Mouse (Mus musculus): ENCODE data around the gene Ankrd31. TPM values are rescaled to one million over a fixed set of nuclear protein-coding genes. Genes with fewer than 3 reads are reported as not detected.
"Not testable (repeated sequence)": the region's sequence is repeated elsewhere in the genome, so short reads cannot be mapped to it uniquely, and the experiment has no call there.

The Ankrd31 gene
- total and polyA plus RNA-seq, 2 experiments from 2014 or later = not detected

GRCm38 (mm10) chr13:96895144-96895543 lies 147.1 kb downstream of the Ankrd31 start:
- TF ChIP-seq EP300 (IDR thresholded peaks at IDR 0.05; ENCODE audit: low read depth) (no peak), CTCF (IDR thresholded peaks at IDR 0.05; ENCODE audit: low read depth) (no peak)
- WGBS = 73% methylated on average over 2 of the region's 2 CpGs
- Histone ChIP-seq H3K27me3 (ENCODE audit: control insufficient read depth, insufficient read depth, low read length) (no peaks in the 10 kb centered on the region), H3K36me3 (replicated peaks; ENCODE audit: control insufficient read depth, insufficient read depth, low read length) (no peaks in the 10 kb centered on the region), H3K27ac (ENCODE audit: low read depth) (no peak overlapping the region), H3K4me2 (ENCODE audit: low read depth, low read length) (no peak overlapping the region), H3K9ac (replicated peaks; ENCODE audit: low read depth, low read length) (no peak overlapping the region), H3K4me3 (ENCODE audit: low read depth, low read length) (no peak overlapping the region), H3K9me3 (replicated peaks; ENCODE audit: control insufficient read depth, low read length) (no peaks in the 10 kb centered on the region), H3K4me1 (ENCODE audit: control insufficient read depth, insufficient read depth) (no peaks in the 10 kb centered on the region)
- ATAC-seq (ENCODE audit: insufficient read depth, low read depth) = no peak
- DNase-seq (ENCODE audit: low spot score) = no peak

DNA sequence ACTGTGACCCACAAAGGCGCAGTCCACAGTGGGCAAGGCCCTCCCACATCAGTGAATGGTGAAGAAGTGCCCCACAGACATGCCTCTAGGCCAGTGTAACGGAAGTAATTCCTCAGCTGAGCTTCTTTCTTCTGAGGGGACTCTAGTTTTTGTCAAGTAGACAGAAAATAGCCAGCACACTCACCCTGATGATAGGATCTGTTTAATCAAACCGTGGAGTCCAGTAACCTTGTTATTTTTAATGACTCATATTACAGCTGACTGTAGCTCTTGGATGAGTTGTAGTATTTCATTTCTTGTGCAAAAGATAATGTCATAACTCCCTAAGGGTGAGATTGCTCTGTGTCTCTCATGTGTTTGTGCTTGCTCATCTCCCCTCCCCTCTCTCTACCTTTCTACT lies 158.6 kb downstream of the Ankrd31 start:
- no peaks in the 10 kb centered on the region for H3K36me3 ChIP-seq (replicated peaks; ENCODE audit: control insufficient read depth, insufficient read depth, low read length)
- DNase-seq (ENCODE audit: low spot score) (no peak), ATAC-seq (ENCODE audit: insufficient read depth, low read depth) (no peak)
- H3K27ac ChIP-seq (ENCODE audit: low read depth) = no peak overlapping the region
- TF ChIP-seq CTCF (IDR thresholded peaks at IDR 0.05; ENCODE audit: low read depth) = no peak
- no peak for TF ChIP-seq EP300 (IDR thresholded peaks at IDR 0.05; ENCODE audit: low read depth)
- no peak overlapping the region for H3K4me3 ChIP-seq (ENCODE audit: low read depth, low read length)
- no peaks in the 10 kb centered on the region for H3K4me1 ChIP-seq (ENCODE audit: control insufficient read depth, insufficient read depth)
- no peaks in the 10 kb centered on the region for H3K27me3 ChIP-seq (ENCODE audit: control insufficient read depth, insufficient read depth, low read length)
- no peak overlapping the region for H3K9ac ChIP-seq (replicated peaks; ENCODE audit: low read depth, low read length)
- no peak overlapping the region for H3K4me2 ChIP-seq (ENCODE audit: low read depth, low read length)
- WGBS = 45% methylated on average over 3 of the region's 3 CpGs
- H3K9me3 ChIP-seq (replicated peaks; ENCODE audit: control insufficient read depth, low read length) = no peaks in the 10 kb centered on the region

GRCm38 (mm10) chr13:96911202-96911601 lies 163.1 kb downstream of the Ankrd31 start:
- Histone ChIP-seq H3K9me3 (replicated peaks; ENCODE audit: control insufficient read depth, low read length) (no peaks in the 10 kb centered on the region), H3K4me1 (ENCODE audit: control insufficient read depth, insufficient read depth) (no peaks in the 10 kb centered on the region)
- ATAC-seq (ENCODE audit: insufficient read depth, low read depth) = no peak

GRCm38 (mm10) chr13:96923134-96923533 lies 175.1 kb downstream of the Ankrd31 start:
- H3K27ac ChIP-seq (ENCODE audit: low read depth); ATAC-seq (ENCODE audit: insufficient read depth, low read depth); H3K9ac ChIP-seq (replicated peaks; ENCODE audit: low read depth, low read length); DNase-seq (ENCODE audit: low spot score); H3K36me3 ChIP-seq (replicated peaks; ENCODE audit: control insufficient read depth, insufficient read depth, low read length); H3K9me3 ChIP-seq (replicated peaks; ENCODE audit: control insufficient read depth, low read length); H3K4me3 ChIP-seq (ENCODE audit: low read depth, low read length); H3K4me1 ChIP-seq (ENCODE audit: control insufficient read depth, insufficient read depth); H3K4me2 ChIP-seq (ENCODE audit: low read depth, low read length): not testable (repeated sequence)
- peaks cover 11% of the 10 kb centered on the region; the same call in 1 of the 2 replicates for H3K27me3 ChIP-seq (ENCODE audit: control insufficient read depth, insufficient read depth, low read length)
- 92% methylated on average over 4 of the region's 4 CpGs for WGBS

More at GRCm38 (mm10) chr13:96911202-96911601, 163.1 kb downstream of the Ankrd31 start:
- Histone ChIP-seq H3K9ac (replicated peaks; ENCODE audit: low read depth, low read length) (no peak overlapping the region), H3K36me3 (replicated peaks; ENCODE audit: control insufficient read depth, insufficient read depth, low read length) (no peaks in the 10 kb centered on the region), H3K4me3 (ENCODE audit: low read depth, low read length) (no peak overlapping the region), H3K27me3 (ENCODE audit: control insufficient read depth, insufficient read depth, low read length) (no peaks in the 10 kb centered on the region), H3K27ac (ENCODE audit: low read depth) (no peak overlapping the region), H3K4me2 (ENCODE audit: low read depth, low read length) (no peak overlapping the region)
- DNase-seq (ENCODE audit: low spot score) = no peak
- WGBS = 79% methylated on average over 3 of the region's 3 CpGs
- TF ChIP-seq EP300 (IDR thresholded peaks at IDR 0.05; ENCODE audit: low read depth) = no peak
- no peak for TF ChIP-seq CTCF (IDR thresholded peaks at IDR 0.05; ENCODE audit: low read depth)

GRCm38 (mm10) chr13:96923999-96924961 lies 176.2 kb downstream of the Ankrd31 start, which contains the start of gene Gcnt4:
TSS of gene Gcnt4 (plus strand) at chr13:96924689.
- ATAC-seq (ENCODE audit: insufficient read depth, low read depth) (peak; percentile 76), DNase-seq (ENCODE audit: low spot score) (peak; percentile 69)
- 9% methylated on average over 54 of the region's 56 CpGs for WGBS
- no peaks in the 10 kb centered on the region for H3K9me3 ChIP-seq (replicated peaks; ENCODE audit: control insufficient read depth, low read length)
- no peak for TF ChIP-seq CTCF (IDR thresholded peaks at IDR 0.05; ENCODE audit: low read depth)
- no peak for TF ChIP-seq EP300 (IDR thresholded peaks at IDR 0.05; ENCODE audit: low read depth)
- H3K9ac ChIP-seq (replicated peaks; ENCODE audit: low read depth, low read length) = peak within 1 kb of the TSS; percentile 56
- peaks cover 11% of the 10 kb centered on the region; the same call in 1 of the 2 replicates for H3K27me3 ChIP-seq (ENCODE audit: control insufficient read depth, insufficient read depth, low read length)
- peak within 1 kb of the TSS; percentile 90 for H3K4me2 ChIP-seq (ENCODE audit: low read depth, low read length)
- no peak within 1 kb of the TSS for H3K27ac ChIP-seq (ENCODE audit: low read depth)
- no peaks in the 10 kb centered on the region for H3K36me3 ChIP-seq (replicated peaks; ENCODE audit: control insufficient read depth, insufficient read depth, low read length)
- H3K4me1 ChIP-seq (ENCODE audit: control insufficient read depth, insufficient read depth) = no peaks in the 10 kb centered on the region
- H3K4me3 ChIP-seq (ENCODE audit: low read depth, low read length) = peak within 1 kb of the TSS; percentile 69

Measured in heart, postnatal 0 days (tissue).